Mouse (Mus musculus) CD4-positive, CD25-positive, alpha-beta regulatory T cell, adult 9 weeks (primary cell): ENCODE measurements around the gene Gm28557. TPM values are rescaled to one million over a fixed set of nuclear protein-coding genes. Genes with fewer than 3 reads are reported as not detected.

ENCODE experiments used
- polyA plus RNA-seq: library from polyadenylated mRNA; unstranded; fragments of 100-300 nt; shearing (Covaris generic); gene quantifications from one replicate; pipeline ENCODE4 v1.2.1, GENCODE M21; 2017

The Gm28557 gene
- polyA plus RNA-seq: 3.6 TPM

DNA sequence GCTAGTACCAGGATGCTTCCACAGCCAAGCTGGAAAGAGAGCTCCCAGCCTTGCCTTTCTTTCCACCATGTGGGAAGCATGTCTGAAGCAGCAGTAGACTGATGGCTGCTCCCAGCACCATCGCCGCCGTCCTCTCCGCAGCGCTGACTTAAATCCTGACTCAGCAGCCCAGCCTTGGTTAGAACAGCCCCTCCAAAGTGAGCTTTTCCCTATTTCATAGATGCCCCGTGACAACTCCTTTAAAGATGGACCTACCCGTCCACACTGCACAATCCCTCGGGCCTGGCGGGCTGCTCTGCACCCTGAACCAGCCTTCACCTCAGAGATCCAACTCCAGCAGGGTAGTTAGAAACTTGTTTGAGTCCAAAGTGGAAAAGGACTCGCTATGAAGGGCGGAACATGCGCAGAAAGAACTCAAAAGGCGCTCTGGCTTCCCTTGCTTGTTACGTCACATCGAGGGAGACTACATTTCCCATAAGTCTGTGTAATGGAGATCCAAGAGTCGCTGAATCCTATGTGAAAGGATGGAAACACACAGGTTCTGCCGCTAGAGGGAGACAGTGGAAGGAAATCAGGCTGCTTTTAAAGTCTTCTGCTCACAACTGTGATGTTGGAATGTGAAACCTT, at the start of gene Gm28557:
Gene Gm28557, minus strand, starts transcription at position 411 of the 627 bp plus-strand sequence.

DNA sequence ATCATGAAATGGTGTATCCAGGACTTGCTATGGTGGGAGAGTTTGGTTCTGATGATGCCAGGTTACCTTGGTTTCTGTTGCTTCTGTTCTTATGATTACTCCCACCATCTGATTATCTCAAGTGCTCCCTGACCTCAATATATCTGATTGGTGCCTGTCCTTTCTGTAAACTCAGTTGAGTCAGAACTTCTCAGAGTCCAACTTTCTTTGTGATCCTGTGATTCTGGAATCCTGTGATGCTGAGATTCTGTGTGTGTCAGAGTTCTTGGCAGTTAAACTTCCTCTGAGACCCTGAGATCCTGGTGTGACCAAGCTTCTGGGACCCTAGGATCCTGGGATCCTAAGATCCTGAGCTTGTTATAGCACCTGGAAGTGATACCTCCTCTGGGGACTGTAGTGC, 13.0 kb upstream of the Gm28557 start, which contains the start of gene Zfp759:
Gene Zfp759, plus strand, starts transcription at position 301 of the 400 bp plus-strand sequence.

DNA sequence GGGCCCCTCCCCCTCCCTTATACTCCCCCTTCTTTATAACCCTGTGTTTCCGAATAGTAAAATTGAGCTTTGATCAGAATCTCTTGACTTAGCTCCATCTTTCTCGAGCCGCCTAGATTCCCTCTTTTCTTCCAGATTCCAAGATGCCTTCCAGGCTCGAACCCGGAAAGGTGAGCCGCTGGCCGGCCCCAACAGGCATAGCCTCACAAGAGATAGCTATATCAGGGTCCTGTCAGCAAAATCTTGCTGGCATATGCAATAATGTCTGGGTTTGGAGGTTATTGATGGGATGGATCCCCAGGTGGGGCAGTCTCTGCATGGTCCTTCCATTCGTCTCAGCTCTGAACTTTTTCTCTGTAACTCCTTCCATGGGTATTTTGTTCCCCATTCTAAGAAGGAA, 7.8 kb upstream of the Gm28557 start, which contains the start of gene Rslcan18:
Gene Rslcan18, minus strand, starts transcription at position 101 of the 400 bp plus-strand sequence.

DNA sequence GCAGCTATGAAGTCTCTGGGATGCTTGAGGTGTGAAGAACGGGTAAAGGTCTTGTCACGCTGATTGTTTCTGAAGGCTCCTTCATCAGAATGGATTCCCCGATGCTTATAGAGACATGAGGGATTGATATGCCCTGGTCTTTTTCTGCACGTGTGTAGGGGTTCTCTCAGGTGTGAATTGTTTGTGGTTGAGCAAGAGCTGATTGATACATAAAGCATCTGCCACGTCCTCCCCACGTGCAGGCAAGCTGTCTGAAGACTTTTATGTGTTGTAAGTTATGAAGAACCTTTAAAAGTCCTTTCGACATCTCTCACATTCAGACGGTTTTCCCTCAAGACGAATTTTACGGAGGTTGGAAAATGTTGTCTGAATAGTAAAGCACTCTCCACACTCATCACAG, 10.5 kb downstream of the Gm28557 start, which contains the start of gene Zfp708:
Gene Zfp708, minus strand, starts transcription at position 101 of the 400 bp plus-strand sequence.

DNA sequence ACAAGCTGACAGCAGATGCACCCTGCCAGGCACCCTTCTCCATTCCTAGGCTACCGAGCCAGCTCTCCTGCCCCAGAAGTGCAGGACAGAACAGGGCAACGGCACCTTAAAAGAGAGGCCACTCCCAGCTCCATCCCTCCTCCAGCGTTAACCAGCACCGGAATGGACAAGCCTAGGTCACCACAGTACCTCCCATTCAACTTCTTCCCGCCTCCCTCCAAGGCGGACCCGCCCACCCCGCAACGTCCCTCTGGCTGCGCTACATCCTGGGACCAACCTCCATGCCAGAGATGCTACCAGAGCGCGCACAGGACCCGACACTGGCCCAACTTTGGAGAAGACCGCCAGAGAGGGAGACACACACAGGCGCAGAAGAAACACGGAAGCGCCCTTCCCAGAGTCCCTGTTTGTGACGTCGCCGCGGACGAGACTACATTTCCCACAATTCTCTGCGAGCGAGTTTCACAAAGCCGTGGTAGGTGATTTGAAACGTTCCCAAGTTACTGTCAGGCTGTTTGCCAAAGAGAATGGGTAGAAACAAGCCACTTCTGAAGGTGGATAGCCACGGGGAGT, 47.5 kb downstream of the Gm28557 start, which contains the start of gene Zfp712:
Gene Zfp712, minus strand, starts transcription at position 385 of the 573 bp plus-strand sequence.

Other genes with a start within 250 kb of the Gm28557 start
- 1.3 TPM for gene Gm10767, start 203.7 kb downstream of the Gm28557 start, polyA plus RNA-seq
- 8.4 TPM for gene Zfp712, start 47.4 kb downstream of the Gm28557 start, polyA plus RNA-seq
- gene Zfp708, start 10.6 kb downstream of the Gm28557 start, polyA plus RNA-seq: 8.0 TPM
- 0.27 TPM for gene Rslcan18, start 7.7 kb upstream of the Gm28557 start, polyA plus RNA-seq
- gene Zfp759, start 13.1 kb upstream of the Gm28557 start, polyA plus RNA-seq: 2.7 TPM
- 19.7 TPM for gene Rsl1, start 64.6 kb upstream of the Gm28557 start, polyA plus RNA-seq
- gene Zfp455, start 85.9 kb upstream of the Gm28557 start, polyA plus RNA-seq: 7.0 TPM
- gene Zfp458, start 169.9 kb upstream of the Gm28557 start, polyA plus RNA-seq: 3.1 TPM
- gene Zfp457, start 197.9 kb upstream of the Gm28557 start, polyA plus RNA-seq: 1.0 TPM
- gene Zfp595, start 224.0 kb upstream of the Gm28557 start, polyA plus RNA-seq: 7.4 TPM